Mouse (Mus musculus): Measurements from ENCODE around the gene Slc25a17.

GRCm38 (mm10) chr15:81348366-81348765 lies 12.2 kb downstream of the Slc25a17 start:
- TF ChIP-seq CTCF (IDR thresholded peaks at IDR 0.05; ENCODE audit: low read depth, low read length) (no peak), POLR2A (IDR thresholded peaks at IDR 0.05; ENCODE audit: extremely low read depth, insufficient read depth, low read length) (no peak)
